Mouse (Mus musculus): Measurements from ENCODE around the gene Pum2.
A peak's percentile ranks its signal among the peaks of the same experiment; 100 is the strongest.

The Pum2 gene

GRCm38 (mm10) chr12:8764221-8764930 lies 90.4 kb downstream of the Pum2 start:
- no peak for DNase-seq

- DNase-seq: peak; percentile 84
These were observed 97.3 kb downstream of the Pum2 start, which contains the start of gene Sdc1 for GRCm38 (mm10) chr12:8770946-8771843. Sdc1 (plus strand) TSS chr12:8771323.

GRCm38 (mm10) chr12:8771844-8772380 lies 98.0 kb downstream of the Pum2 start:
- no peak for DNase-seq

- DNase-seq: no peak
These were observed 98.7 kb downstream of the Pum2 start for GRCm38 (mm10) chr12:8772451-8773143.

- no peak for DNase-seq
These were observed 99.4 kb downstream of the Pum2 start for GRCm38 (mm10) chr12:8773336-8773735.

- DNase-seq: no peak
These were observed 100.2 kb downstream of the Pum2 start for GRCm38 (mm10) chr12:8774183-8774582.

GRCm38 (mm10) chr12:8776206-8776605 lies 102.3 kb downstream of the Pum2 start:
- DNase-seq: no peak

- no peak for DNase-seq
These were observed 102.8 kb downstream of the Pum2 start for GRCm38 (mm10) chr12:8776741-8777140.

GRCm38 (mm10) chr12:8778106-8778505 lies 104.2 kb downstream of the Pum2 start:
- no peak for DNase-seq

GRCm38 (mm10) chr12:8779851-8780250 lies 105.9 kb downstream of the Pum2 start:
- no peak for DNase-seq

- no peak for DNase-seq
These were observed 107.2 kb downstream of the Pum2 start for GRCm38 (mm10) chr12:8781121-8781520.

- DNase-seq: peak; percentile 86
These were observed 107.9 kb downstream of the Pum2 start for GRCm38 (mm10) chr12:8781681-8782378.

- DNase-seq: no peak
These were observed 108.6 kb downstream of the Pum2 start for GRCm38 (mm10) chr12:8782565-8782964.

GRCm38 (mm10) chr12:8784189-8784588 lies 110.3 kb downstream of the Pum2 start:
- DNase-seq: no peak

GRCm38 (mm10) chr12:8786476-8786875 lies 112.5 kb downstream of the Pum2 start:
- DNase-seq: no peak

- no peak for DNase-seq
These were observed 113.2 kb downstream of the Pum2 start for GRCm38 (mm10) chr12:8786984-8787730.

GRCm38 (mm10) chr12:8788469-8788868 lies 114.5 kb downstream of the Pum2 start:
- no peak for DNase-seq

GRCm38 (mm10) chr12:8790615-8791014 lies 116.7 kb downstream of the Pum2 start:
- no peak for DNase-seq

- peak; percentile 69 for DNase-seq
These were observed 119.6 kb downstream of the Pum2 start for GRCm38 (mm10) chr12:8793410-8794051.

GRCm38 (mm10) chr12:8797936-8798335 lies 124.0 kb downstream of the Pum2 start:
- no peak for DNase-seq

GRCm38 (mm10) chr12:8798486-8799020 lies 124.6 kb downstream of the Pum2 start:
- DNase-seq: no peak
